26 mouse cellular contexts compared by ENCODE assay signal in genomic region chr17:30881001-30881400, GRCm38 (mm10). TPM values are rescaled to one million over a fixed set of nuclear protein-coding genes. Genes with fewer than 3 reads are reported as not detected.
"Had no signal": no experiment of that assay in that cellular context is flagged by ENCODE, and none has a peak within 500 bp of the region (broad histone marks: within the 10 kb centered on the region; RNA-seq: fewer than 3 reads in every experiment).

No protein-coding gene starts in this region.

- H3K36me3 ChIP-seq: heart, embryonic 13.5 days; heart, embryonic 15.5 days; hindbrain, embryonic 13.5 days; hindbrain, embryonic 15.5 days; limb, embryonic 10.5 days; limb, embryonic 12.5 days; liver, embryonic 13.5 days; liver, embryonic 15.5 days had no signal

- DNase-seq: gastrocnemius, adult 2 months; gastrocnemius, postnatal 10 days; gastrocnemius, postnatal 36 days; heart, adult 11 months; heart, adult 2 months; heart, postnatal 14 days; heart, postnatal 36 days; kidney, adult 11 months; kidney, adult 2 months; kidney, postnatal 10 days; kidney, postnatal 25 days; kidney, postnatal 4 days; layer of hippocampus, adult 9-11 months; layer of hippocampus, postnatal 36 days; liver; liver, embryonic 13.5 days; liver, postnatal 0 days had no signal

- H3K9me3 ChIP-seq: heart, embryonic 13.5 days; heart, embryonic 15.5 days; hindbrain, embryonic 13.5 days; hindbrain, embryonic 15.5 days; limb, embryonic 10.5 days; liver, embryonic 13.5 days; liver, embryonic 15.5 days had no signal

- H3K4me3 ChIP-seq: gastrocnemius, adult 2 months; heart, adult 2 months; heart, embryonic 13.5 days; heart, embryonic 15.5 days; hindbrain, embryonic 13.5 days; hindbrain, embryonic 15.5 days; limb, embryonic 10.5 days; limb, embryonic 12.5 days; liver, embryonic 13.5 days; liver, embryonic 15.5 days had no signal

- H3K27ac ChIP-seq: gastrocnemius, adult 2 months; heart, adult 2 months; heart, embryonic 13.5 days; heart, embryonic 15.5 days; hindbrain, embryonic 13.5 days; hindbrain, embryonic 15.5 days; hindbrain, postnatal 0 days; limb, embryonic 10.5 days; limb, embryonic 12.5 days; liver, embryonic 13.5 days; liver, embryonic 15.5 days had no signal

- H3K27me3 ChIP-seq: heart, embryonic 13.5 days; heart, embryonic 15.5 days; hindbrain, embryonic 13.5 days; hindbrain, embryonic 15.5 days; liver, embryonic 15.5 days had no signal

- H3K4me1 ChIP-seq: limb, embryonic 12.5 days; liver, embryonic 15.5 days had no signal

RNA-seq across cellular contexts. Expression of gene Glp1r, which starts 20.6 kb away (rescaled TPM):
- total RNA-seq: gastrocnemius, adult 2 months; gastrocnemius, postnatal 36 days; hematopoietic stem cell, adult 5-6 weeks had no signal
